Mouse (Mus musculus): ENCODE measurements around the gene Rassf8.

GRCm38 (mm10) chr6:145823103-145823502, 76.6 kb downstream of the Rassf8 start:
- TF ChIP-seq POLR2A (IDR thresholded peaks at IDR 0.05; ENCODE audit: control insufficient read depth, low read depth, low read length) (no peak), CTCF (IDR thresholded peaks at IDR 0.05; ENCODE audit: control insufficient read depth, insufficient read depth, insufficient replicate concordance, low read depth, low read length) (no peak)

All from testis, adult 2 months (tissue).